Mouse (Mus musculus): Measurements from ENCODE around the gene Bag6. TPM values are rescaled to one million over a fixed set of nuclear protein-coding genes. Genes with fewer than 3 reads are reported as not detected.
A peak's percentile ranks its signal among the peaks of the same experiment; 100 is the strongest.

The Bag6 gene
- polyA plus RNA-seq, 1 experiment from 2014 or later = 48.4 TPM

- Histone ChIP-seq H3K36me3 (ENCODE audit: control insufficient read depth, insufficient read depth, low read length) (no peaks in the 10 kb centered on the region), H3K9ac (ENCODE audit: low read length) (no peak overlapping the region), H3K27ac (ENCODE audit: low read length) (no peak overlapping the region), H3K9me3 (replicated peaks; ENCODE audit: control insufficient read depth, low read length) (no peaks in the 10 kb centered on the region), H3K4me2 (ENCODE audit: low read depth, low read length) (no peak overlapping the region), H3K4me1 (ENCODE audit: control insufficient read depth, insufficient read depth, low read length) (peaks cover 16% of the 10 kb centered on the region), H3K27me3 (ENCODE audit: control insufficient read depth, insufficient read depth, low read length) (no peaks in the 10 kb centered on the region), H3K4me3 (replicated peaks; ENCODE audit: low read length) (no peak overlapping the region)
- ATAC-seq (ENCODE audit: insufficient read depth, low FRiP score) = no peak
- WGBS = 84% methylated on average over 7 of the region's 7 CpGs
Observed at GRCm38 (mm10) chr17:35167794-35168193, 32.8 kb downstream of the Bag6 start.

- H3K4me2 ChIP-seq (ENCODE audit: low read depth, low read length) = no peak overlapping the region
- H3K4me1 ChIP-seq (ENCODE audit: control insufficient read depth, insufficient read depth, low read length) = peaks cover 11% of the 10 kb centered on the region
- no peak for ATAC-seq (ENCODE audit: insufficient read depth, low FRiP score)
- no peak overlapping the region for H3K4me3 ChIP-seq (replicated peaks; ENCODE audit: low read length)
- no peaks in the 10 kb centered on the region for H3K36me3 ChIP-seq (ENCODE audit: control insufficient read depth, insufficient read depth, low read length)
- H3K9ac ChIP-seq (ENCODE audit: low read length) = no peak overlapping the region
- 4% methylated on average over 4 of the region's 4 CpGs for WGBS
- no peak overlapping the region for H3K27ac ChIP-seq (ENCODE audit: low read length)
- no peaks in the 10 kb centered on the region for H3K27me3 ChIP-seq (ENCODE audit: control insufficient read depth, insufficient read depth, low read length)
- H3K9me3 ChIP-seq (replicated peaks; ENCODE audit: control insufficient read depth, low read length) = no peaks in the 10 kb centered on the region
Observed at GRCm38 (mm10) chr17:35168541-35169207, 33.7 kb downstream of the Bag6 start.

GRCm38 (mm10) chr17:35172445-35173234, 37.7 kb downstream of the Bag6 start:
- ATAC-seq (ENCODE audit: insufficient read depth, low FRiP score) = no peak
- Histone ChIP-seq H3K27ac (ENCODE audit: low read length) (no peak overlapping the region), H3K36me3 (ENCODE audit: control insufficient read depth, insufficient read depth, low read length) (no peaks in the 10 kb centered on the region), H3K27me3 (ENCODE audit: control insufficient read depth, insufficient read depth, low read length) (no peaks in the 10 kb centered on the region), H3K9ac (ENCODE audit: low read length) (no peak overlapping the region), H3K4me2 (ENCODE audit: low read depth, low read length) (no peak overlapping the region), H3K9me3 (replicated peaks; ENCODE audit: control insufficient read depth, low read length) (no peaks in the 10 kb centered on the region), H3K4me3 (replicated peaks; ENCODE audit: low read length) (no peak overlapping the region), H3K4me1 (ENCODE audit: control insufficient read depth, insufficient read depth, low read length) (no peaks in the 10 kb centered on the region)
- WGBS = 61% methylated on average over 11 of the region's 11 CpGs

DNA sequence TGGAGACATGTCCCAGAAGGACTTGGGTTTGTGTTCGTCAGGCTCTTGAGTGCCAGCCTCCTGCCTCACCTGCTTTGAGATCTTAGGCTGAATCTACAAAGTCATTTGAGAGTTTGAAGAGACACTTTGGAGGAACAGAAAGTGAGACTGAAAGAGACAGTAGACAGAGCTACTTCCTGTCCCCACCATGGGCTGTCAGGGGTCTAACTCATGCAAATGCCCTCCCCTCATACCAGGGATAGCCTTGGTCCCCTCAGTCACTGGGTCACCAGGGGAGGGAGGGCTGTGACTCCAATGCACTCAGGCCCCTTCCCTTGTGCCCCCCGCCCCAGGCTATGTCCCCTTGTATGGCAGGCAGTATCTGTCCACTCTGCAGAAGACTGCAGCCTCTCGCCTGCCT, 38.4 kb downstream of the Bag6 start:
- Histone ChIP-seq H3K36me3 (ENCODE audit: control insufficient read depth, insufficient read depth, low read length) (no peaks in the 10 kb centered on the region), H3K27me3 (ENCODE audit: control insufficient read depth, insufficient read depth, low read length) (no peaks in the 10 kb centered on the region), H3K9me3 (replicated peaks; ENCODE audit: control insufficient read depth, low read length) (no peaks in the 10 kb centered on the region), H3K4me2 (ENCODE audit: low read depth, low read length) (no peak overlapping the region), H3K4me3 (replicated peaks; ENCODE audit: low read length) (no peak overlapping the region), H3K27ac (ENCODE audit: low read length) (no peak overlapping the region), H3K9ac (ENCODE audit: low read length) (no peak overlapping the region), H3K4me1 (ENCODE audit: control insufficient read depth, insufficient read depth, low read length) (no peaks in the 10 kb centered on the region)
- whole genome bisulfite sequencing = 77% methylated on average over 3 of the region's 3 CpGs
- ATAC-seq (ENCODE audit: insufficient read depth, low FRiP score) = no peak

GRCm38 (mm10) chr17:35174201-35174977, 39.4 kb downstream of the Bag6 start:
- WGBS = 64% methylated on average over 8 of the region's 8 CpGs

DNA sequence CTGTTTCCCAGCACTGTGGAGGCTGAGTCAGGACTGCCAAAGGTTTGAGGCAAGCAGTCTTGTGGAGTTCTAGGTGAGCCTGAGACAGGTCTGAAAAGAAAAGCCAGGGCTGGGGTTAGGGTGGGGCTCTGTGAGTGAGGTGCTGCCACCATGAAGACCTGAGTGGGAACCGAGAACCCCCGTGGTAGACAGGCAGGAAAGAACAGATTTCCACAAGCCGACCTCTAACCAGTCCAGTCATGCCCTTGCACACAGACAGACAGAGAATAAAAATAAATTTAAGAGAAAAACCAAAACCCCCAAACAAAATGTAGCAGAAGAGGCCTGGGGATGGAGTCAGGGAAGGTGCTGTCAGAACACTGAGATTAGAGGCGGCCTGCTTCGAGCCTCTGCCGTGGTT, 40.4 kb downstream of the Bag6 start:
- no peak overlapping the region for H3K4me2 ChIP-seq (ENCODE audit: low read depth, low read length)
- no peaks in the 10 kb centered on the region for H3K4me1 ChIP-seq (ENCODE audit: control insufficient read depth, insufficient read depth, low read length)
- ATAC-seq (ENCODE audit: insufficient read depth, low FRiP score) = no peak
- H3K9ac ChIP-seq (ENCODE audit: low read length) = no peak overlapping the region
- H3K36me3 ChIP-seq (ENCODE audit: control insufficient read depth, insufficient read depth, low read length) = no peaks in the 10 kb centered on the region
- H3K27ac ChIP-seq (ENCODE audit: low read length) = no peak overlapping the region
- H3K4me3 ChIP-seq (replicated peaks; ENCODE audit: low read length) = no peak overlapping the region
- no peaks in the 10 kb centered on the region for H3K27me3 ChIP-seq (ENCODE audit: control insufficient read depth, insufficient read depth, low read length)
- no peaks in the 10 kb centered on the region for H3K9me3 ChIP-seq (replicated peaks; ENCODE audit: control insufficient read depth, low read length)
- 69% methylated on average over 6 of the region's 6 CpGs for WGBS

More at GRCm38 (mm10) chr17:35174201-35174977, 39.4 kb downstream of the Bag6 start:
- no peak overlapping the region for H3K27ac ChIP-seq (ENCODE audit: low read length)
- no peak overlapping the region for H3K4me3 ChIP-seq (replicated peaks; ENCODE audit: low read length)
- no peaks in the 10 kb centered on the region for H3K36me3 ChIP-seq (ENCODE audit: control insufficient read depth, insufficient read depth, low read length)
- H3K9ac ChIP-seq (ENCODE audit: low read length) = no peak overlapping the region
- H3K27me3 ChIP-seq (ENCODE audit: control insufficient read depth, insufficient read depth, low read length) = no peaks in the 10 kb centered on the region
- no peak for ATAC-seq (ENCODE audit: insufficient read depth, low FRiP score)
- no peaks in the 10 kb centered on the region for H3K4me1 ChIP-seq (ENCODE audit: control insufficient read depth, insufficient read depth, low read length)
- no peaks in the 10 kb centered on the region for H3K9me3 ChIP-seq (replicated peaks; ENCODE audit: control insufficient read depth, low read length)
- no peak overlapping the region for H3K4me2 ChIP-seq (ENCODE audit: low read depth, low read length)

DNA sequence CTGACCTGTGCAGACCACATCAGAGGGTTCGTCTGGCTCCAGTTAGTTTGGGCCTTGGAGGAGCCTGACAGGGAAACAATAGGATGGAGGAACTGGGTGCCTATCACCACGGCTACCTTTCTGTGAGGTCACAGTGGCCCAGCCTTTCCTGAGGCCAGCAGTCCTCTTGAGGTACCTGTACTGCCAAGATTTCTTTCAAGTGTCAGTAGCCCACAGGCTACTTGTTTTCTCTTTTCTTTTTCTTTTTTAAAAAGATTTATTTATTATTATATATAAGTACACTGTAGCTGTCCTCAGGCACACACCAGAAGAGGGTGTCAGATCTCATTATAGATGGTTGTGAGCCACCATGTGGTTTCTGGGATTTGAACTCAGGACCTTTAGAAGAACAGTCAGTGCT, 41.0 kb downstream of the Bag6 start, which contains the start of gene Aif1:
Gene Aif1, minus strand, starts transcription at position 101 of the 400 bp plus-strand sequence.
- no peaks in the 10 kb centered on the region for H3K36me3 ChIP-seq (ENCODE audit: control insufficient read depth, insufficient read depth, low read length)
- H3K4me3 ChIP-seq (replicated peaks; ENCODE audit: low read length) = no peak within 1 kb of the TSS
- H3K4me1 ChIP-seq (ENCODE audit: control insufficient read depth, insufficient read depth, low read length) = no peaks in the 10 kb centered on the region
- H3K4me2 ChIP-seq (ENCODE audit: low read depth, low read length) = no peak within 1 kb of the TSS
- H3K9me3 ChIP-seq (replicated peaks; ENCODE audit: control insufficient read depth, low read length) = no peaks in the 10 kb centered on the region
- 37% methylated on average over 2 of the region's 2 CpGs for WGBS
- H3K27me3 ChIP-seq (ENCODE audit: control insufficient read depth, insufficient read depth, low read length) = no peaks in the 10 kb centered on the region
- no peak within 1 kb of the TSS for H3K27ac ChIP-seq (ENCODE audit: low read length)
- no peak for ATAC-seq (ENCODE audit: insufficient read depth, low FRiP score)
- 0 out of 2 replicates have a peak within 1 kb of the TSS, but pooled peaks have one; percentile 9 for H3K9ac ChIP-seq (ENCODE audit: low read length)

GRCm38 (mm10) chr17:35178528-35178927, 43.5 kb downstream of the Bag6 start:
- Histone ChIP-seq H3K9me3 (replicated peaks; ENCODE audit: control insufficient read depth, low read length) (no peaks in the 10 kb centered on the region), H3K4me1 (ENCODE audit: control insufficient read depth, insufficient read depth, low read length) (no peaks in the 10 kb centered on the region), H3K4me3 (replicated peaks; ENCODE audit: low read length) (no peak overlapping the region), H3K27ac (ENCODE audit: low read length) (no peak overlapping the region), H3K36me3 (ENCODE audit: control insufficient read depth, insufficient read depth, low read length) (no peaks in the 10 kb centered on the region), H3K27me3 (ENCODE audit: control insufficient read depth, insufficient read depth, low read length) (no peaks in the 10 kb centered on the region), H3K9ac (ENCODE audit: low read length) (no peak overlapping the region), H3K4me2 (ENCODE audit: low read depth, low read length) (no peak overlapping the region)
- ATAC-seq (ENCODE audit: insufficient read depth, low FRiP score) = peak; percentile 77
- 14% methylated on average over 5 of the region's 5 CpGs for WGBS

DNA sequence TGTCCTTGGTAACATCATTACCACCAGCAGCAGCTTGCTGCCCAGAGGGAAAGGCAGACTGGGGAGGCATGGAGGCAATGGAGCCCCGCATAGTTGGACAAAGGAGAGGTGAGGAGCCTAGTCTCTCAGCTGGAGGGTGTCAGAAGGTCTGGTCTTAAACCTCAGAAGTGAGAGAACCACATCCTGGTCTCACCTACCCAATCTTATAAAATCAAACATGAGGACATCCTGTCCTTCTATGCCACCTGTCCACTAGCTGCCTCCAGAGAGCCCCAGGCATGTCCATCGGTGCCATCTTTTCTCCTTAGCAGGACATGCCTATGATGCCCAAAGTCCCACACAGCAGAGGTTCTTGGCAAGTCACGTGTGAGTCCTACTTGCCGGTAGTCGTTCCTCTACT, 45.1 kb downstream of the Bag6 start:
- no peak overlapping the region for H3K4me2 ChIP-seq (ENCODE audit: low read depth, low read length)
- no peak overlapping the region for H3K9ac ChIP-seq (ENCODE audit: low read length)
- no peak overlapping the region for H3K4me3 ChIP-seq (replicated peaks; ENCODE audit: low read length)
- no peaks in the 10 kb centered on the region for H3K27me3 ChIP-seq (ENCODE audit: control insufficient read depth, insufficient read depth, low read length)
- no peak overlapping the region for H3K27ac ChIP-seq (ENCODE audit: low read length)
- ATAC-seq (ENCODE audit: insufficient read depth, low FRiP score) = no peak
- no peaks in the 10 kb centered on the region for H3K9me3 ChIP-seq (replicated peaks; ENCODE audit: control insufficient read depth, low read length)
- no peaks in the 10 kb centered on the region for H3K36me3 ChIP-seq (ENCODE audit: control insufficient read depth, insufficient read depth, low read length)
- 85% methylated on average over 5 of the region's 5 CpGs for WGBS
- H3K4me1 ChIP-seq (ENCODE audit: control insufficient read depth, insufficient read depth, low read length) = no peaks in the 10 kb centered on the region

Measured in stomach, embryonic 16.5 days (tissue).